Mouse (Mus musculus) C2C12 (cell line): ENCODE data around the gene Zfp975.

ENCODE experiments used
- CTCF ChIP-seq: IDR thresholded peaks from one replicate; pipeline ENCODE4 v1.5.1; 2011; ENCODE audit not compliant: control insufficient read depth, insufficient read depth, insufficient read length
- MAX ChIP-seq: IDR thresholded peaks from one replicate; pipeline ENCODE4 v1.6.1; 2011; ENCODE audit warnings: mild to moderate bottlenecking, control low read depth
- MYOD1 ChIP-seq: IDR thresholded peaks from one replicate; pipeline ENCODE4 v1.6.1; 2011; ENCODE audit warnings: low read depth; ENCODE audit not compliant: control insufficient read depth, insufficient read length
- USF1 ChIP-seq: IDR thresholded peaks from one replicate; pipeline ENCODE4 v1.6.1; 2011; ENCODE audit warnings: low read depth, mild to moderate bottlenecking, control low read depth, moderate library complexity

DNA sequence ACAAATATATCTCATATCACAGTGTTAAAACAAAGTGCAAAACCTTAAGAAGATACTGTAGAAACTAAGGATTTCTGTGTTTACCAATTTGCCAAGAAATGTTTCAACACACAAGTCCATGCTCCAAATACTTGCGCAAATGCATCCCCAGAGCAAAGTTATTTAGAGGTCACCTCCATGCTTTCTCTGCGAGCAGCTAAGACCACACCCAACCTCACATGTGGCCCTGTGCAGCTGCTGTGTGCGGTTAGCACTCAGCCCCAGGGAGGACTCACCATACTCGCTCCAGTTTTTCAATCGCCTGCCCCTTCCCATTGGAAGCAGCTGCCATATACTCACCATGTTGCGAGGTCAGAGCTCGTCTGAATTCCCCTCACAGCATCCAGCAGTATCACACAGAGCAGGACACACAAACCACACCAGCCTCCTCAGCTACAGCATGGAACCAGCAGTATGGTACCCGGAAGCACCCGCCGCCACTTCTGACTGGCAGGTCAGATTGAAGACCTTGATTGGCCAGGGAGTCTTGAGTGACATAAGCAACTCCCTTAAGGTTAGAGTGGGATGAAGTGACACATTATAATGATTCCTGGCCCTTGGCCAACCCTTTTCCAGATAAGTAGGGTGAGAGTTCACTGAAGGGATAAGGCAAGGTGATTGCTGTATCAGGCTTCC lies 46.1 kb upstream of the Zfp975 start:
- TF ChIP-seq CTCF (no peak), MAX (no peak), USF1 (no peak), MYOD1 (no peak)
